Mouse (Mus musculus) heart, postnatal 0 days (tissue): Measurements from ENCODE around the gene Capn9. TPM values are rescaled to one million over a fixed set of nuclear protein-coding genes. Genes with fewer than 3 reads are reported as not detected.

Experiments
- ATAC-seq: fragments of 200-750 bp; cut with Nextera tagmentation; 2 replicates; pipeline ENCODE4 v1.8.0; 2017; ENCODE audit warnings: low read depth, moderate number of reproducible peaks, moderate library complexity; ENCODE audit not compliant: insufficient read depth
- DNase-seq: peaks from one replicate; pipeline ENCODE4 v3.0.0-alpha.2; 2016; ENCODE audit warnings: low spot score
- H3K27ac ChIP-seq: fragments of 300-500 bp; sonication (generic); 2 replicates; pipeline ENCODE4 v1.5.1; 2014; ENCODE audit warnings: low read depth, mild to moderate bottlenecking
- H3K27me3 ChIP-seq: fragments of 300-500 bp; sonication (generic); 2 replicates; pipeline ENCODE4 v1.6.1; 2014; ENCODE audit warnings: low read length, mixed read lengths; ENCODE audit not compliant: control insufficient read depth, insufficient read depth
- H3K36me3 ChIP-seq: fragments of 300-500 bp; sonication (generic); replicated peaks from 2 replicates; pipeline ENCODE4 v1.6.1; 2014; ENCODE audit warnings: low read length, mixed read lengths; ENCODE audit not compliant: control insufficient read depth, insufficient read depth
- H3K4me1 ChIP-seq: fragments of 300-500 bp; sonication (generic); 2 replicates; pipeline ENCODE4 v1.6.1; 2014; ENCODE audit warnings: antibody characterized with exemption; ENCODE audit not compliant: control insufficient read depth, insufficient read depth
- H3K4me2 ChIP-seq: fragments of 300-500 bp; sonication (generic); 2 replicates; pipeline ENCODE4 v1.6.1; 2014; ENCODE audit warnings: low read depth, mild to moderate bottlenecking, low read length, moderate library complexity
- H3K4me3 ChIP-seq: fragments of 300-500 bp; sonication (generic); 2 replicates; pipeline ENCODE4 v1.5.1; 2014; ENCODE audit warnings: low read depth, low read length
- H3K9ac ChIP-seq: fragments of 300-500 bp; sonication (generic); replicated peaks from 2 replicates; pipeline ENCODE4 v1.6.1; 2014; ENCODE audit warnings: low read depth, low read length, mixed read lengths
- H3K9me3 ChIP-seq: fragments of 300-500 bp; sonication (generic); replicated peaks from 2 replicates; pipeline ENCODE4 v1.6.1; 2016; ENCODE audit warnings: low read length; ENCODE audit not compliant: control insufficient read depth
- CTCF ChIP-seq: IDR thresholded peaks from 2 replicates; pipeline ENCODE4 v1.5.1; 2016; ENCODE audit warnings: antibody characterized with exemption, control low read depth, low read depth
- EP300 ChIP-seq: IDR thresholded peaks from 2 replicates; pipeline ENCODE4 v1.6.1; 2016; ENCODE audit warnings: antibody characterized with exemption, low read depth
- WGBS: fragments of 180-500 bp; shearing (Covaris S2); extraction: QIAGEN DNeasy Blood & Tissue Kit; methylation state at CpG from one replicate; pipeline ENCODE4 v1.1.7; 2014; 5-methylcytosine and 5-hydroxymethylcytosine counted together
- polyA plus RNA-seq: library from polyadenylated mRNA; unstranded; fragments of >200 nt; fragmentation: Nextera tagmentation; extraction: Ambion mirVana; gene quantifications from 2 replicates; pipeline ENCODE4 v1.2.1, GENCODE M21; 2015
- total RNA-seq: library from RNA; depleted of rRNA; stranded (reverse); fragments of >200 nt; gene quantifications from 2 replicates; pipeline ENCODE4 v1.2.3, GENCODE M21; 2014; ENCODE audit warnings: low replicate concordance

The Capn9 gene
- total and polyA plus RNA-seq, 2 experiments from 2014 or later = 0.26 TPM; not detected in 1

GRCm38 (mm10) chr8:124547269-124547668 lies 28.6 kb upstream of the Capn9 start:
- WGBS = 59% methylated on average over 11 of the region's 11 CpGs
- no peaks in the 10 kb centered on the region for H3K4me1 ChIP-seq
- H3K9ac ChIP-seq = no peak overlapping the region
- peaks cover 98% of the 10 kb centered on the region for H3K36me3 ChIP-seq
- no peaks in the 10 kb centered on the region for H3K9me3 ChIP-seq
- no peaks in the 10 kb centered on the region for H3K27me3 ChIP-seq
- H3K4me3 ChIP-seq = no peak overlapping the region
- ATAC-seq (no peak), DNase-seq (no peak)
- TF ChIP-seq CTCF = no peak
- no peak overlapping the region for H3K27ac ChIP-seq
- H3K4me2 ChIP-seq = no peak overlapping the region

- no peak for DNase-seq
- ATAC-seq = no peak
- no peak overlapping the region for H3K9ac ChIP-seq
- no peak overlapping the region for H3K27ac ChIP-seq
- 69% methylated on average over 1 of the region's 1 CpGs for WGBS
- no peaks in the 10 kb centered on the region for H3K27me3 ChIP-seq
- TF ChIP-seq CTCF (no peak), EP300 (no peak)
- H3K36me3 ChIP-seq = peaks cover 96% of the 10 kb centered on the region
- H3K4me3 ChIP-seq = no peak overlapping the region
- no peaks in the 10 kb centered on the region for H3K4me1 ChIP-seq
- no peaks in the 10 kb centered on the region for H3K9me3 ChIP-seq
- H3K4me2 ChIP-seq = no peak overlapping the region
Observed at GRCm38 (mm10) chr8:124548187-124548586, 27.7 kb upstream of the Capn9 start.

GRCm38 (mm10) chr8:124551011-124551661 lies 24.8 kb upstream of the Capn9 start:
- no peak overlapping the region for H3K27ac ChIP-seq
- no peak overlapping the region for H3K9ac ChIP-seq
- no peaks in the 10 kb centered on the region for H3K4me1 ChIP-seq
- no peak for DNase-seq
- no peak for ATAC-seq
- no peak overlapping the region for H3K4me2 ChIP-seq
- H3K9me3 ChIP-seq = no peaks in the 10 kb centered on the region
- 90% methylated on average over 15 of the region's 15 CpGs for WGBS
- H3K27me3 ChIP-seq = no peaks in the 10 kb centered on the region
- peaks cover 67% of the 10 kb centered on the region for H3K36me3 ChIP-seq
- H3K4me3 ChIP-seq = no peak overlapping the region
- TF ChIP-seq CTCF = no peak
- TF ChIP-seq EP300 = no peak

- DNase-seq (no peak), ATAC-seq (no peak)
- Histone ChIP-seq H3K27ac (no peak overlapping the region), H3K36me3 (peaks cover 28% of the 10 kb centered on the region), H3K4me3 (no peak overlapping the region), H3K9me3 (no peaks in the 10 kb centered on the region), H3K27me3 (no peaks in the 10 kb centered on the region), H3K4me2 (no peak overlapping the region), H3K9ac (no peak overlapping the region), H3K4me1 (no peaks in the 10 kb centered on the region)
- TF ChIP-seq CTCF (no peak), EP300 (no peak)
- WGBS = 81% methylated on average over 6 of the region's 7 CpGs
Observed at GRCm38 (mm10) chr8:124555113-124555750, 20.7 kb upstream of the Capn9 start.

- Histone ChIP-seq H3K27ac (no peak overlapping the region), H3K4me2 (no peak overlapping the region), H3K4me1 (no peaks in the 10 kb centered on the region), H3K9me3 (no peaks in the 10 kb centered on the region), H3K27me3 (no peaks in the 10 kb centered on the region), H3K9ac (no peak overlapping the region), H3K4me3 (no peak overlapping the region), H3K36me3 (peaks cover 18% of the 10 kb centered on the region)
- DNase-seq (no peak), ATAC-seq (no peak)
- TF ChIP-seq CTCF = no peak
- TF ChIP-seq EP300 = no peak
- 60% methylated on average over 7 of the region's 7 CpGs for WGBS
Observed at GRCm38 (mm10) chr8:124556164-124556563, 19.7 kb upstream of the Capn9 start.

GRCm38 (mm10) chr8:124556658-124557057 lies 19.3 kb upstream of the Capn9 start:
- TF ChIP-seq CTCF (no peak), EP300 (no peak)
- Histone ChIP-seq H3K9me3 (no peaks in the 10 kb centered on the region), H3K27me3 (no peaks in the 10 kb centered on the region)

More at GRCm38 (mm10) chr8:124556658-124557057, 19.3 kb upstream of the Capn9 start:
- H3K4me1 ChIP-seq = no peaks in the 10 kb centered on the region
- H3K4me2 ChIP-seq = no peak overlapping the region
- ATAC-seq = no peak
- peaks cover 13% of the 10 kb centered on the region for H3K36me3 ChIP-seq
- no peak overlapping the region for H3K4me3 ChIP-seq
- no peak overlapping the region for H3K27ac ChIP-seq
- no peak for DNase-seq
- 80% methylated on average over 13 of the region's 13 CpGs for WGBS
- no peak overlapping the region for H3K9ac ChIP-seq
